Mouse (Mus musculus) midbrain, embryonic 10.5 days (tissue): ENCODE measurements around the gene Krtap4-7. TPM values are rescaled to one million over a fixed set of nuclear protein-coding genes. Genes with fewer than 3 reads are reported as not detected.
"Not testable (repeated sequence)": the region's sequence is repeated elsewhere in the genome, so short reads cannot be mapped to it uniquely, and the experiment has no call there.

Experiments used
- DNase-seq: peaks from one replicate; pipeline ENCODE4 v3.0.0-alpha.2; 2017; ENCODE audit warnings: low spot score
- H3K27ac ChIP-seq: fragments of 300-500 bp; sonication (generic); replicated peaks from 2 replicates; pipeline ENCODE4 v1.5.1; 2016; ENCODE audit warnings: mild to moderate bottlenecking
- H3K27me3 ChIP-seq: fragments of 300-500 bp; sonication (generic); 2 replicates; pipeline ENCODE4 v1.6.1; 2016; ENCODE audit warnings: low read depth, mild to moderate bottlenecking; ENCODE audit not compliant: poor library complexity, severe bottlenecking
- H3K36me3 ChIP-seq: fragments of 300-500 bp; sonication (generic); 2 replicates; pipeline ENCODE4 v1.6.1; 2016; ENCODE audit warnings: mild to moderate bottlenecking, moderate library complexity
- H3K4me1 ChIP-seq: fragments of 300-500 bp; sonication (generic); 2 replicates; pipeline ENCODE4 v1.6.1; 2016
- H3K4me3 ChIP-seq: fragments of 300-500 bp; sonication (generic); 2 replicates; pipeline ENCODE4 v1.5.1; 2016; ENCODE audit warnings: mild to moderate bottlenecking, moderate library complexity
- H3K9me3 ChIP-seq: fragments of 300-500 bp; sonication (generic); replicated peaks from 2 replicates; pipeline ENCODE4 v1.6.1; 2016; ENCODE audit warnings: mild to moderate bottlenecking
- whole genome bisulfite sequencing: fragments of 180-500 bp; shearing (Covaris S2); methylation state at CpG from one replicate; pipeline ENCODE4 v1.1.7; 2016; 5-methylcytosine and 5-hydroxymethylcytosine counted together
- polyA plus RNA-seq: library from polyadenylated mRNA; unstranded; fragments of >200 nt; fragmentation: Nextera tagmentation; extraction: Ambion mirVana; gene quantifications from 2 replicates; pipeline ENCODE4 v1.2.1, GENCODE M21; 2016

Gene Krtap4-7
- polyA plus RNA-seq, 1 experiment from 2014 or later = not detected

- 84% methylated on average over 1 of the region's 1 CpGs for WGBS
- H3K9me3 ChIP-seq = no peaks in the 10 kb centered on the region
- H3K4me3 ChIP-seq = no peak overlapping the region
- peaks cover 5% of the 10 kb centered on the region for H3K4me1 ChIP-seq
- H3K36me3 ChIP-seq = no peaks in the 10 kb centered on the region
- H3K27ac ChIP-seq = no peak overlapping the region
- H3K27me3 ChIP-seq = no peaks in the 10 kb centered on the region
- no peak for DNase-seq
Measured at GRCm38 (mm10) chr11:99637086-99637485, 6.8 kb downstream of the Krtap4-7 start.

DNA sequence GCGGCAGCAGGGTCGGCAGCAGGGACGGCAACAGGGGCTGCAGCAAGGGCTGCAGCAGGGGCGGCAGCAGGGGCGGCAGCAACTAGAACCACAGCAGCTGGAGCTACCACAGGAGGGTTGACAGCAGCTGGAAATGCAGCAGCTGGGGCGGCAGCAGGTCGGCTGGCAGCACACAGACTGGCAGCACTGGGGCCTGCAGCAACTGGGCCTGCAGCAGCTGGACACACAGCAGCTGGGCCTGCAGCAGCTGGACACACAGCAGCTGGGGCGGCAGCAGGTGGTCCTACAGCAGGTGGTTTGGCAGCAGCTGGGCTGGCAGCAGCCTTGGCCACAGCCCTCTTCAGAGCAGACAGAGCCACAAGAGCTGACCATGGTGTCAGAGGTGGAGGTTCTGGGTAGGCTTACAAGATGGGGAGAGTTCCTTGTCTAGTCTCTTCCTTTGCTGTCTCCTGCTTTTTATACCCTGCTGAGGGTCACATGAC is 9.2 kb downstream of the Krtap4-7 start, which contains the start of gene Krtap4-2:
Gene Krtap4-2 (minus strand): TSS at position 432 of the 482 bp plus-strand sequence.
- Histone ChIP-seq H3K9me3 (no peaks in the 10 kb centered on the region), H3K4me1 (peaks cover 5% of the 10 kb centered on the region), H3K27me3 (no peaks in the 10 kb centered on the region), H3K36me3 (no peaks in the 10 kb centered on the region), H3K4me3 (no peak within 1 kb of the TSS), H3K27ac (no peak within 1 kb of the TSS)
- 34% methylated on average over 8 of the region's 8 CpGs for WGBS
- DNase-seq = no peak

GRCm38 (mm10) chr11:99633293-99633692 is 10.6 kb downstream of the Krtap4-7 start:
- Histone ChIP-seq H3K9me3 (no peaks in the 10 kb centered on the region), H3K36me3 (no peaks in the 10 kb centered on the region), H3K27ac (no peak overlapping the region), H3K27me3 (no peaks in the 10 kb centered on the region), H3K4me1 (peaks cover 5% of the 10 kb centered on the region), H3K4me3 (no peak overlapping the region)
- 71% methylated on average over 2 of the region's 2 CpGs for whole genome bisulfite sequencing
- DNase-seq = no peak

GRCm38 (mm10) chr11:99630890-99631289 is 13.0 kb downstream of the Krtap4-7 start:
- Histone ChIP-seq H3K9me3 (no peaks in the 10 kb centered on the region), H3K27me3 (no peaks in the 10 kb centered on the region), H3K36me3 (no peaks in the 10 kb centered on the region), H3K27ac (no peak overlapping the region), H3K4me1 (peaks cover 5% of the 10 kb centered on the region), H3K4me3 (no peak overlapping the region)
- WGBS = 81% methylated on average over 3 of the region's 3 CpGs
- no peak for DNase-seq

- DNase-seq = no peak
- H3K27me3 ChIP-seq = no peaks in the 10 kb centered on the region
- WGBS = 87% methylated on average over 4 of the region's 4 CpGs
- no peak within 1 kb of the TSS for H3K27ac ChIP-seq
- H3K4me1 ChIP-seq = no peaks in the 10 kb centered on the region
- no peaks in the 10 kb centered on the region for H3K36me3 ChIP-seq
- no peaks in the 10 kb centered on the region for H3K9me3 ChIP-seq
- H3K4me3 ChIP-seq = no peak within 1 kb of the TSS
Measured at GRCm38 (mm10) chr11:99628138-99628537, 15.8 kb downstream of the Krtap4-7 start, which contains the start of gene Krtap4-1. TSS of gene Krtap4-1 (minus strand) at chr11:99628238.

DNA sequence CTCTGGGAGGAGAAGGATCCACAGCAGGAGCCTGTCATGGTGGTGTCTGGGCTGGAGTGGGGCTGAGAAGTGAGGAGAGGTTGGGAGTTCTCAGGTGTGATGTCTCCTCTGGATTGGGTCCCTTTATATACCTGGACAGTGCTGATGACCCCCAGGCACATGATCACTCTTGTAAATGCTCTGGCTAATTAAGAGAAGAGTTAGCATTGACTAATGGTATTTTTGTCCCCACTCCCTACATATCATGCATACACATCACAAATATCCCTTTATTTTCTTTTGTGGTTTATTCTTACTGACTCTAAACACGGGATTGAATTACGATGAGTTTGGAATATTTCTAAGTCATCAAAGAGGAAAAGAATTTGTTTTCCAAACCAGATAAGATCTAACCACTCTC is 23.6 kb downstream of the Krtap4-7 start, which contains the start of gene Gm11562:
Gene Gm11562 (minus strand): TSS at position 101 of the 400 bp plus-strand sequence.
- Histone ChIP-seq H3K9me3 (no peaks in the 10 kb centered on the region), H3K27ac (no peak within 1 kb of the TSS), H3K36me3 (no peaks in the 10 kb centered on the region), H3K27me3 (no peaks in the 10 kb centered on the region), H3K4me1 (no peaks in the 10 kb centered on the region), H3K4me3 (no peak within 1 kb of the TSS)
- 87% methylated on average over 2 of the region's 2 CpGs for WGBS
- no peak for DNase-seq

GRCm38 (mm10) chr11:99614796-99615363 is 29.0 kb downstream of the Krtap4-7 start, which contains the start of gene Krtap2-4:
TSS of gene Krtap2-4 (minus strand) at chr11:99614846.
- WGBS = 76% methylated on average over 3 of the region's 3 CpGs
- DNase-seq = no peak
- no peak within 1 kb of the TSS for H3K27ac ChIP-seq
- H3K4me1 ChIP-seq = no peaks in the 10 kb centered on the region
- H3K36me3 ChIP-seq = no peaks in the 10 kb centered on the region
- no peak within 1 kb of the TSS for H3K4me3 ChIP-seq
- H3K27me3 ChIP-seq = no peaks in the 10 kb centered on the region
- no peaks in the 10 kb centered on the region for H3K9me3 ChIP-seq

DNA sequence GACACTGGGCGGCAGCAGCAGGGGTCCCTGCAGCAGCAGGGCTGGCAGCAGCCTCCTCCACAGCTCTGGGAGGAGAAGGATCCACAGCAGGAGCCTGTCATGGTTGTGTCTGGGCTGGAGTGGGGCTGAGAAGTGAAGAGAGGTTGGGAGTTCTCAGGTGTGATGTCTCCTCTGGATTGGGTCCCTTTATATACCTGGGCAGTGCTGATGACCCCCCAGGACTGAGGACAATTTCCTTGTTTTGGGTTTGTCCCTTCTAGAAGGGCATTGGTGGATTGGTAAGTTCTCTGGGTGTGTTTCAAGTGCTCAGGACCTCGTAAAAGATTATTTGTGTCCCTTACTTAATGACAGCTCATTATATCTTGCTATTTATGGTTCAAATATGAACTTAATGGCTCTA is 33.8 kb downstream of the Krtap4-7 start, which contains the start of gene Gm11937:
Gene Gm11937 (minus strand): TSS at position 101 of the 400 bp plus-strand sequence.
- H3K27me3 ChIP-seq, H3K36me3 ChIP-seq, H3K4me1 ChIP-seq, H3K4me3 ChIP-seq, DNase-seq, H3K27ac ChIP-seq, H3K9me3 ChIP-seq: not testable (repeated sequence)
- WGBS = 81% methylated on average over 2 of the region's 2 CpGs

DNA sequence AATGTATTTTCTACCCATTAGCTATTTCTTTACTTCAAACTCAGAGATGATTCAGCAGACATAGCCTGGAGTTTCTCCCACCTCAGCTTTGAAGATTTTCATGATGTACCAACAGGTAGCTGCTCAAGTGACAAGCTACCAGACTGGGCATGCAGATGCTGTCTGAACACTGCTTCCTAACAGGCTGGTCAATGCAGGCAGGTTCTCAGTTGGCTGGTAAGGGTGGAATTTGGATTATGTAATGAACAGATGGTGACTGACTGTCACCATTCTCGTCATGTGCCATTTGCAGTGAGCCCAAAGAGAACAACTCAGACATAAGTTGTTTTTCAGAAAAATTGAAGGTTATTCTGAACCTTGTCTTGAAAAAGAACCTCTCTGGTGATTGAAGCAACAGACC is 34.8 kb downstream of the Krtap4-7 start:
- no peak overlapping the region for H3K4me3 ChIP-seq
- no peaks in the 10 kb centered on the region for H3K4me1 ChIP-seq
- DNase-seq = no peak
- H3K36me3 ChIP-seq = no peaks in the 10 kb centered on the region
- no peaks in the 10 kb centered on the region for H3K27me3 ChIP-seq
- WGBS = 79% methylated on average over 1 of the region's 1 CpGs
- H3K27ac ChIP-seq = no peak overlapping the region
- no peaks in the 10 kb centered on the region for H3K9me3 ChIP-seq

- not testable (repeated sequence) for H3K4me1 ChIP-seq, H3K9me3 ChIP-seq, H3K4me3 ChIP-seq, H3K27ac ChIP-seq, H3K27me3 ChIP-seq, H3K36me3 ChIP-seq, DNase-seq
- 76% methylated on average over 1 of the region's 1 CpGs for WGBS
Measured at GRCm38 (mm10) chr11:99603208-99603607, 40.7 kb downstream of the Krtap4-7 start, which contains the start of gene Gm11938. TSS of gene Gm11938 (minus strand) at chr11:99603308.

GRCm38 (mm10) chr11:99597742-99598141 is 46.1 kb downstream of the Krtap4-7 start, which contains the start of gene Krtap9-3:
TSS of gene Krtap9-3 (minus strand) at chr11:99598105.
- not testable (repeated sequence) for H3K9me3 ChIP-seq, DNase-seq, H3K4me3 ChIP-seq, H3K36me3 ChIP-seq, H3K27ac ChIP-seq, H3K27me3 ChIP-seq, H3K4me1 ChIP-seq
- 87% methylated on average over 6 of the region's 6 CpGs for WGBS
